Mouse (Mus musculus): ENCODE measurements around the gene H2-Q6.
"Not testable (repeated sequence)": the region's sequence is repeated elsewhere in the genome, so short reads cannot be mapped to it uniquely, and the experiment has no call there.

The H2-Q6 gene

DNA sequence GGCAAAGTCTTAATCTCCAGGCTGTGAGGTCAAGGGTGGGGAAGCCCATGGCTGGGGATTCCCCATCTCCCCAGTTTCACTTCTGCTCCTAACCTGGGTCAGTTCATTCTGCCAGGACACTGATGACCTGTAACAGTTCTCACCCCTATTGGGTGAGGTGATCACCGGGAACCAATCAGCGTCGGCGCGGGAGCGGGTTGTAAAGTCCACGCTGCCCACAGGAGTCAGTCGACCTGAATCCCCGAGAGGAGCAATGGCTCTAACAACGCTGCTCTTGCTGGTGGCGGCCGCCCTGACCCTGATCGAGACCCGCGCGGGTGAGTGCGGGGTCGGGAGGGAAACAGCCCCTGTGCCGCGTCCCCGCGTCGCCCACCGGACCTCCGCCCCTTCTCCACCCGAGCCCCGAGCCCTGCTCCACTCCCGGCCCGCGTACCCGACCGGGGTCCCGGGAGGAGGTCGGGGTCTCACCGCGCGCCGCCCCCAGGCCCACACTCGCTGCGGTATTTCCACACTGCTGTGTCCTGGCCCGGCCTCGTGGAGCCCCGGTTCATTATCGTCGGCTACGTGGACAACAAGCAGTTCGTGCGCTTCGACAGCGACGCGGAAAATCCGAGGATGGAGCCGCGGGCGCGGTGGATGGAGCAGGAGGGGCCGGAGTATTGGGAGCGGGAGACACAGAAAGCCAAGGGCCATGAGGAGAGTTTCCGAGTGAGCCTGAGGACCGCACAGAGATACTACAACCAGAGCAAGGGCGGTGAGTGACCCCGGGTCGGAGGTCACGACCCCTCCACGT, at the start of gene H2-Q6:
Gene H2-Q6, plus strand, starts transcription at position 227 of the 793 bp plus-strand sequence.
- not testable (repeated sequence) for DNase-seq (ENCODE audit: low read depth, low spot score)

DNA sequence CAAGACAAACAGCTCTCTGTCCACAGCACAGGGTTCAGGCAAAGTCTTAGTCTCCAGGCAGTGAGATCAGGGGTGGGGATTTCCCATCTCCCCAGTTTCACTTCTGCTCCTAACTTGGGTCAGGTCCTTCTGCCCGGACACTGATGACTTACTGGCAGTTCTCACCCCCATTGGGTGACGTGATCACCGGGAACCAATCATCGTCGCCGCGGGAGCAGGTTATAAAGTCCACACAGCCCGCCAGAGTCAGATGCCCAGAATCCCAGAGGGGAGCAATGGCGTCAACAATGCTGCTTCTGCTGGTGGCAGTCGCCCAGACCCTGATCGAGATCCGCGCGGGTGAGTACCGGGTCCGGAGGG, 45.3 kb upstream of the H2-Q6 start, which contains the start of gene H2-Q4:
Gene H2-Q4, plus strand, starts transcription at position 249 of the 360 bp plus-strand sequence.
- peak; percentile 40 for DNase-seq (ENCODE audit: low read depth, low spot score)

DNA sequence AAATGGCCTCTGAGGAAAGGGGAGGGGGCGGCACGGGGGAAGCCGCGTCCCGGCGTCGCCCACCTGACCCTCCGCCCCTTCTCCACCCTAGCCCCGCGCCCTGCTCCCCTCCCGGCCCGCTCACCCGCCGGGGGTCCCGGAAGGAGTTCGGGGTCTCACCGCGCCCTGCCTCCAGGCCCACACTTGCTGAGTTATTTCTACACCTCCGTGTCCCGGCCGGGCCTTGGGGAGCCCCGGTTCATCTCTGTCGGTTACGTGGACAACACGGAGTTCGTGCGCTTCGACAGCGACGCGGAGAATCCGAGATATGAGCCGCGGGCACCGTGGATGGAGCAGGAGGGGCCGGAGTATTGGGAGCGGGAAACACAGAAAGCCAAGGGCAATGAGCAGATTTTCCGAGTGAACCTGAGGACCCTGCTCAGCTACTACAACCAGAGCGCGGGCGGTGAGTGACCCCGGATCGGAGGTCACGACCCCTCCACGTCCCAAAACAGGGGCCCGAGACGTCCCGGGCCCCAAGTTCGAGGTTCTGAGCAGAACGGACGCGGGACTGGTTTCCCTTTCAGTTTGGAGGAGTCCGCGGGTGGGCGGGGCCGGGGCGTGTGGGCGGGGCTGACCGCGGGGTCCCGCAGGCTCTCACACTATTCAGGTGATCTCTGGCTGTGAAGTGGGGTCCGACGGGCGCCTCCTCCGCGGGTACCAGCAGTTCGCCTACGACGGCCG, 44.8 kb upstream of the H2-Q6 start:
- no peak for DNase-seq (ENCODE audit: low read depth, low spot score)

DNA sequence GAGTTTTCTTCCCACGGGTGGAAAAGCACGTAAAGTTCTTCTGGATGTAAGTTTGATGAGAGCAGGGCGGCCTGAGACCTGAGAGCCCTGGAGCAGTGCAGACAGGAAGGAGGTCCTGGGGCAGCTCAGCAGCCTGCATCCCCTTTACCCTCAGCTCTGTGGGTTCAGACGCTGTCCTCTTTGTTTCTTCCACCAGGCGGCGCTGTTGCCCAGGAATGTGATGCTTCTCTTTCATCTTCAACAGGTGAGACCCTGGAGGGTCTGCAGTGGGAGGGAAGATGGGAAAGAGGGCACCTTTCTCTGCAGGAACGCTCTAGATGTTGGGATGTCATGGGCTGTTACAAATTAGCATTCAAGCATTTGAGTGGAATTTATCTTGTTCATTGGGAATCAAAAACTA, 34.9 kb upstream of the H2-Q6 start:
- not testable (repeated sequence) for DNase-seq (ENCODE audit: low read depth, low spot score)

DNA sequence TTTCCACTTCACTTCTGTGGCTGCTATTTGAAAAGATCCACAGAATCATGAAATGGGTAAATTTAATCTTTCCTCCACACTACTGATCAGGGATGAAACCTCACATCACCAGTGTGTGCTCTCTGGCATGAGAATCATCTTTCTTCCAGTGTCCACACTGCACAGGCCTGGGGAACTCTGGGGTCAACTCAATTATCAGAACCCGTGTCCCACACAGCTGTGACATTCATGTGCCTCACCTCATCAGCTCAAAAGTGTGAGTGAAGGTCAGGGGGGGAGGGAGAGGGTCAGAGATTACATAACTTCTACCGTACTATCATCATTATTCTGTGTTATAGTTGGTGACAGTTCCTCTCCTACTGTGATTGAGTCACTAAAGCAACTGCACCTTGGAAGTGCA, 32.0 kb upstream of the H2-Q6 start:
- not testable (repeated sequence) for DNase-seq (ENCODE audit: low read depth, low spot score)

DNA sequence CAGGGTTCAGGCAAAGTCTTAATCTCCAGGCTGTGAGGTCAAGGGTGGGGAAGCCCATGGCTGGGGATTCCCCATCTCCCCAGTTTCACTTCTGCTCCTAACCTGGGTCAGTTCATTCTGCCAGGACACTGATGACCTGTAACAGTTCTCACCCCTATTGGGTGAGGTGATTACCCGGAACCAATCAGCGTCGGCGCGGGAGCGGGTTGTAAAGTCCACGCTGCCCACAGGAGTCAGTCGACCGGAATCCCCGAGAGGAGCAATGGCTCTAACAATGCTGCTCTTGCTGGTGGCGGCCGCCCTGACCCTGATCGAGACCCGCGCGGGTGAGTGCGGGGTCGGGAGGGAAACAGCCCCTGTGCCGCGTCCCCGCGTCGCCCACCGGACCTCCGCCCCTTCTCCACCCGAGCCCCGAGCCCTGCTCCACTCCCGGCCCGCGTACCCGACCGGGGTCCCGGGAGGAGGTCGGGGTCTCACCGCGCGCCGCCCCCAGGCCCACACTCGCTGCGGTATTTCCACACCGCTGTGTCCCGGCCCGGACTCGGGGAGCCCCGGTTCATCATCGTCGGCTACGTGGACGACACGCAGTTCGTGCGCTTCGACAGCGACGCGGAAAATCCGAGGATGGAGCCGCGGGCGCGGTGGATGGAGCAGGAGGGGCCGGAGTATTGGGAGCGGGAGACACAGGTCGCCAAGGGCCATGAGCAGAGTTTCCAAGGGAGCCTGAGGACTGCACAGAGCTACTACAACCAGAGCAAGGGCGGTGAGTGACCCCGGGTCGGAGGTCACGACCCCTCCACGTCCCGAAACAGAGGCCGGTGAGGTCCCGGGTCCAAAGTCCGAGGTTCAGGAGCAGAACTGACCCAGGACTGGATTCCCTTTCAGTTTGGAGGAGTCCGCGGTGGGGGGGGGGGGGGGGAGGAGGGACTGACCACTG, 30.5 kb upstream of the H2-Q6 start:
- DNase-seq (ENCODE audit: low read depth, low spot score) = not testable (repeated sequence)

DNA sequence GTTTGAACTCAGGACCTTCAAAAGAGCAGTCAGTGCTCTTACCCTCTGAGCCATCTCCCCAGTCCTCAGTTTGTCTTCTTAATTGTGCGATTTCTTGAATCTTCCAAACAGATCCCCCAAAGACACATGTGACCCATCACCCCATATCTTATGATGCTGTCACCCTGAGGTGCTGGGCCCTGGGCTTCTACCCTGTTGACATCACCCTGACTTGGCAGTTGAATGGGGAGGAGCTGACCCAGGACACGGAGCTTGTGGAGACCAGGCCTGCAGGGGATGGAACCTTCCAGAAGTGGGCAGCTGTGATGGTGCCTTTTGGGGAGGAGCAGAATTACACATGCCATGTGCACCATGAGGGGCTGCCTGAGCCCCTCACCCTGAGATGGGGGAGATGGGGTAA, 27.7 kb upstream of the H2-Q6 start:
- not testable (repeated sequence) for DNase-seq (ENCODE audit: low read depth, low spot score)

DNA sequence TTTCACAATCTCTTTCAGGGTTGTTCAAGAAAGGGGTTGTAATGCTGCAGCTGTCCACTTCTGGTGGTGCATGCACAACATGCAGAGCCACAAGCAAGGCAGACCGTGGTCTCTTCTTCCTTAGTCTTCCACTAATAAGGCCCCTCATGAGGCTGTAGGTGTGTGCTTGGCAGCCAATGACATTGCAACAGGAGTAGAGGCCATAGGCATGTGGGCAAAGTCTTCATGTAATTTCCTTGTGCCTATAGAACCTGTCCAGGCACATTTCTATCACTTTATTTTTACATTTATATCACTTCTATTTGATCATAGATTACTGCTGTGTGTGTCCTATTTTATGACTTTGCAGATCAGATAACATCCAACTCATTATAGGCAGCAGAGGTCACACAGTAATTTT, 11.6 kb upstream of the H2-Q6 start:
- not testable (repeated sequence) for DNase-seq (ENCODE audit: low read depth, low spot score)

DNA sequence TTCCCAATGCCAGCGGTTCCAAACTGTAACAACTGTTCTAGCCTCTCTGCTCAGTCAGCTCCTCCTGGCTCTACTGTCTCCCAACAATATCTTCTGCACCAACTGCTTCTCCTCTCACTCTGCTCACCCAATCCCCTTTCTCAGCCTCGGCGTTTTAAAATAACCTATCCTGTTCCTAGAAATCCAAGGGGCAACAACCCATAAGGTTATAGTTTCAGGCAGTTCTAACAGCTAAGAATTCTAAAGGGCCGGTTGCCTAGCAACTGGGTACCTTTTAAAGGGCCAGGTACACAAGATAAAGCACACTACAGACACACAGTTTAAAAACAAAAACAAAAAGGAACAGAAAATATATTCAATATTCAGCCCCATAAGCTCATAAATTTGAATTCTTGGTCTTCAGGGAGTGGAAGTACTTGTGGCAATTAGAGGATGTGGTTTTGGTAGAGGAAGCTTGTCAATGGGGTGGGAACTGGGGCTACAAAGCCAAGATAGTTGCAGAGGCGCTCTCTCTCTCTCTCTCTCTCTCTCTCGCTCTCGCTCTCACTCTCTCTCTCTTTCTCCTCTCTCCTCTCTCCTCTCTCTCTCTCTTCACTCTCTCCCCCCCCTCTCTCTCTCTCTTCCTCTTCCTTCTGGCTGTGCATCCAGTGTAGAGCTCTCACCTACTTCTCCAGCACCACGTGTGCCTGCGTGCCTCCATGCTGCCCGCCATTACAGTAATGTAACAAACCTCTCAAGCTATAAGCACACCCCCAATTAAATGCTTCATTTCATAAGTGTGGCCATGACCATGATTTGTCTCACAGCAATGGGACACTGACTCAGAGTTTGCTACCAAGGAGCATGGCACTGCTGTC, 9.1 kb upstream of the H2-Q6 start:
- DNase-seq (ENCODE audit: low read depth, low spot score) = not testable (repeated sequence)

DNA sequence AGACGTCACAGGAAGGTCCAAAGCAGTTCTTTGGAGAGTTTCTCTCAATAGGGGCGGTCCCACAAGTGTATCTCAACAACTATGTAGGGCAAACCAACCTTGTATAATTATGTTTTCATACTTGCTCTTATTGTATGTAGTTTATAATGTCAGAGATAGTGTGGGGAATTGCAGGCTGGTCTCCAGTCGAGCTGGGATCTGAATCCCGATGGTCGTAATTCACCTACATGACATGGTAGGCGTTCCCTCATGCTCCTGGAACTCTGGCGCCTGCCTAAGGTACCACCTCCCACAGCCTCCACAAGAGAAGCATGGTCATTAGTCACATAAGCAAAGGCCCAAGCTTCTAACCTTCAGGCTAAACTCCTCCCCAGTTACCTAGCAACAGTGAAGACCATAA, 5.9 kb upstream of the H2-Q6 start:
- DNase-seq (ENCODE audit: low read depth, low spot score) = no peak

DNA sequence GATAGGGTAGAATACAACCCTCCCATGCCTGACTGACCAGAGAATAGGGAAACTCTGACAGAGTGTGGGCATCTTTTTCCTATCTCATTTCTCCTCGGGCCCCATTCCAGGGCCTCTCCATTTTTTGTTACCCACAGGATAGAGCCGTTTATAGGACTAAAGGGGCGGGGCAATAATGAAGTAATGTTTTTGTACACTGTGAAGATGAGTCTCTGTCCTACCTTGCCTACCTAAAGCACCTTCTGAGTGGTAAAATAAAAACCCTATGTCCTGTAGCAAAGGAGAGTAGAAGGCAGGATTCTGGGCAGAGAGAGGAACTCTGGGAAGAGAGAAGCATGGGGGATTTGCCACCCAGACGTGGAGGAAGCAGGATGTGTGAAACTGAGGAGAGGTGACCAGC, 5.1 kb upstream of the H2-Q6 start:
- DNase-seq (ENCODE audit: low read depth, low spot score) = not testable (repeated sequence)

DNA sequence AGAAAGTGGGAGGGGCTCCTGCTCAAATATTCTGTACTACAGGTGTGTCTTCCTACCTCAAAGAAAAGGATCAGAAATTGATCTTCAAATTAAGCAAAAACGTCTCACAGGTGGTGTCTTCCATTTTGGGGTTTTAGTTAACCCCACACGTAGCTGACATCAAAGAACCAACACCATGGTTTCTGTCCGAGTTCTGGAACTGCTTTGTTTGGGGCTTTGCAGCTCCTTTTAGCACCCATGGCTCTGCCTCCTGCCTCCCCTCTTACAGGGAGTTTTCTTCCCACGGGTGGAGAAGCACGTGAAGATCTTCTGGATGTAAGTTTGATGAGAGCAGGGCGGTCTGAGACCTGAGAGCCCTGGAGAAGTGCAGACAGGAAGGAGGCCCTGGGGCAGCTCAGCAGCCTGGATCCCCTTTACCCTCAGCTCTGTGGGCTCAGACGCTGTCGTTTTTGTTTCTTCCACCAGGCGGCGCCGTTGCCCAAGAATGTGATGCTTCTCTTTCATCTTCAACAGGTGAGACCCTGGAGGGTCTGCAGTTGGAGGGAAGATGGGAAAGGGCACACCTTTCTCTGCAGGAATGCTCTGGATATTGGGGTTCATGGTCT, 4.3 kb upstream of the H2-Q6 start:
- DNase-seq (ENCODE audit: low read depth, low spot score) = not testable (repeated sequence)

DNA sequence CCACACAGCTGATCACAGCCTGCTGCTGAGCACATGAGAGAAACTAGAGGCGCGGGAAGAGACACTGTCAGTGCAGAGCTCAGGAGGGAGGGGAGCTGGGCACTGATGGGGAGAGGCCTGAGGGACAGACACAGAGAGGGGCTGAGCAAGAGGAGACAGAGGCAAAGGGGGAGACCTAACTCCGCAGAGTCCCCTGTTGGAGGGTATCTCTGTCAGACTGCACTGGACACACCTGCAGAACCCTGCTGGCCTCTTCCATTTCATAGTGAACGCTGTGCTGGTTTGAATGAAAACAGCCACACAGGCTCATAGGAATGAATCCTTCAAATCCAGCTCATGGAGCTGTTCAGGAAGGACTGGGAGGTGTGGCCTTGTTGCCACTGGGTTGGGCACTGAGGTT, 3.3 kb upstream of the H2-Q6 start:
- DNase-seq (ENCODE audit: low read depth, low spot score) = not testable (repeated sequence)

DNA sequence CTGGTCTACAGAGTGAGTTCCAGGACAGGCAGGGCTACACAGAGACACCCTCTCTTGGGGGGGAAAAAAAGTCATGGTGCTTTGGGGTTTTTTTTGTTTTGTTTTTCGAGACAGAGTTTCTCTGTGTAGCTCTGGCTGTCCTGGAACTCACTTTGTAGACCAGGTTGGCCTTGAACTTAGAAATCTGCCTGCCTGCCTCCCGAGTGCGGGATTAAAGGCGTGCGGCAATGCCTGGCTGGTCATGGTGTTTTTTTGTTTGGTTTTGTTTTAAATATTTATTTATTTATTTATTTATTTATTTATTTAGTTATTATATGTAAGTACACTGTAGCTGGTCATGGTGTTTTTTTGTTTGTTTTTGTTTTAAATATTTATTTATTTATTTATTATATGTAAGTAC, 2.3 kb upstream of the H2-Q6 start:
- DNase-seq (ENCODE audit: low read depth, low spot score) = not testable (repeated sequence)

DNA sequence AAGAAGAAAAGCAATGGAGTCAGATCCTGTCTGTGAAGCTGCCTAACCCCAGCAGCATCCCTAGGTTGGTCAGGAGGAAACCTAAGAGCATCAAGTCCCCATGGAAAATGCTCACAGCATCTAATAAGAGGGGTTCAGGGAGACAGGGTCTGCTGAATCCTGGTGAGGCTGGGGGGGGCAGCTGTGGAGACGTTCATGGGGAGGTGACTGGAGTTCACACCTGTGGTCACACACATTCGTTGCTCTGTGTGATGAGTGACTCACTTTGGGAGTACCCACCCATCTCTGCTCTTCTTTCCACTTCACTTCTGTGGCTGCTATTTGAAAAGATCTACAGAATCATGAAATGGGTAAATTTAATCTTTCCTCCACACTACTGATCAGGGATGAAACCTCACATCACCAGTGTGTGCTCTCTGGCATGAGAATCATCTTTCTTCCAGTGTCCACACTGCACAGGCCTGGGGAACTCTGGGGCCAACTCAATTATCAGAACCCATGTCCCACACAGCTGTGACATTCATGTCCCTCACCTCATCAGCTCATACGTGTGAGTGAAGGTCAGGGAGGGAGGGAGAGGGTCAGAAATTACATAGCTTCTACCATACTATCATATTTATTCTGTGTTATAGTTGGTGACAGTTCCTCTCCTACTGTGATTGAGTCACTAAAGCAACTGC, 1.4 kb upstream of the H2-Q6 start:
- DNase-seq (ENCODE audit: low read depth, low spot score) = not testable (repeated sequence)

DNA sequence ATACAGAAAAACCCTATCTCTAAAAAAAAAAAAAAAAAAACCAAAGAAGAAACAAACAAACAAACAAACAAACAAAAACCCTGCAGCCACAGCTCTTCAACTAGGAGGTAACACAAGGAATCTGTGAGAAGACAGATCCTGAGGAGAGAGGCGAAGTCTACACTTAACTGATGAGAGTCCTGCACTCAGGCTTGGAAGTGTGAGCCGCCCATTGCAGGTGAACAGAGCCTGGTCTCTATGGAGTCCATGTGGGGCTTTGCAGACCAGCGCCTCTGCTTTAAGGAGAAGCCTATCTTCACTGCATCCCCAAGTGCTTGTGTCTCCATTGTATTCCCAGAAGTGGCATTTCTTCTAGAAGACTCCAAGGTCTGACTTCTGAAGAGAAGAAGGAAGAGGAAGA, 544 bp upstream of the H2-Q6 start:
- not testable (repeated sequence) for DNase-seq (ENCODE audit: low read depth, low spot score)

DNA sequence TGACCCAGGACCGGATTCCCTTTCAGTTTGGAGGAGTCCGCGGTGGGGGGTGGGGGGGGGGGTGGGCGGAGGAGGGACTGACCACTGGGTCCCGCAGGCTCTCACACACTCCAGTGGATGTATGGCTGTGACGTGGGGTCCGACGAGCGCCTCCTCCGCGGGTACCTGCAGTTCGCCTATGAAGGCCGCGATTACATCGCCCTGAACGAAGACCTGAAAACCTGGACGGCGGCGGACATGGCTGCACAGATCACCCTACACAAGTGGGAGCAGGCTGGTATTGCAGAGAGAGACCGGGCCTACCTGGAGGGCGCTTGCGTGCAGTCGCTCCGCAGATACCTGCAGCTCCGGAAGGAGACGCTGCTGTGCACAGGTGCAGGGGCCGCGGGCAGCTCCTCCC, 824 bp downstream of the H2-Q6 start:
- not testable (repeated sequence) for DNase-seq (ENCODE audit: low read depth, low spot score)

DNA sequence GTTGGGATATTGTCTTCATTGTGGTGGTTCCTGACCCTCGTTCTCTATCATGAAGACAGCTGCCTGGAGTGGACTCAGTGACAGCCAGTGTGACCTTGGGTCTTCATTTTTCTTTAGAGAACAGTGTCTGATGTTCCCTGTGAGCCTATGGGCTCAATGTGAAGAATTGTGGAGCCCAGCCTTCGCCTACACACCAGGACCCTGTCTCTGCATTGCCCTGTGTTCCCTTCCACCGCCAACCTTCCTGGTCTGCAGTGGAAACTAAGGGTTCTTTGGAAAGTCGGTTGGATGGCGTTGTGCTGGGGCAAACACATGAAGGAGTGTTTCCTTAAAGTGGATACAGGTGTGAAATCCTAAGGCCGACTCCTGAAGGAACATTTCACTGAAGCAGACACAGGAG, 4.2 kb downstream of the H2-Q6 start:
- not testable (repeated sequence) for DNase-seq (ENCODE audit: low read depth, low spot score)

DNA sequence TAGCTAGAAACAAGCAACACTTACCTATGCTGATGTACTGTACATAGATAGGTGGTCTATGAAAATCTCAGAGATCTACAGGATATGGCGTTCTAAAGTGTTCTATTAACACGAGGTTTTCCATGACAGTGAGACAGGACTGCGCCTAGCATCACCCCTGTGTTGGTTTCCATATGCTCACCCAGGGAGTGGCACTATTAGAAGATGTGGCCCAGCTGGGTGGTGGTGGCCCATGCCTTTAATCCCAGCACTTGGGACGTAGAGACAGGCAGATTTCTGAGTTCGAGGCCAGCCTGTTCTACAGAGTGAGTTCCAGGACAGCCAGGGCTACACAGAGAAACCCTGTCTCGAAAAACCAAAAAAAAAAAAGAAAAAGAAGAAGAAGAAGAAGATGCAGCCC, 6.0 kb downstream of the H2-Q6 start:
- not testable (repeated sequence) for DNase-seq (ENCODE audit: low read depth, low spot score)

DNA sequence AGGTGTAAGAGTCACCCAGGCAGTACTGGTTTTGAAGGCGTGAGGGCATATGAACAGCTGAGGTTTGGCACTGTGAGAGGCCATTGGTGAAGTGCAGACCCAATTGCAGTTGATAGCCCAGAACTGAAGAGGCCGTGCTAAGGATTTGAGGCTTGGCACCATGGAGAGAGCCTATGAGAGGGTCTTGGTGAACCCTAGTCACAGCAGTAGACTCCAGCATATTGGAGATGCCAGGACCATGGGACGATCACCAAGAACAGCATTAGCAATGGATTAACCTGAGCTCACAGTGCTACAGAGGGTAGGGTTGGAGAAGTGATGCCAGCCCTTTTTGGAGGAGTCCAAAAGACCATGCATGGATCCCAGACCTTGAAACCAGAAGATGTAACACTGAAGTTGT, 7.5 kb downstream of the H2-Q6 start:
- DNase-seq (ENCODE audit: low read depth, low spot score) = not testable (repeated sequence)
